Mouse (Mus musculus) small intestine, adult 2 months (tissue): Measurements from ENCODE around the gene Sobp. TPM values are rescaled to one million over a fixed set of nuclear protein-coding genes. Genes with fewer than 3 reads are reported as not detected.

ENCODE experiments used
- H3K27ac ChIP-seq: fragments of 200-500 bp; 2 replicates; pipeline ENCODE4 v1.5.1; 2012; ENCODE audit warnings: low read depth, low read length, control low read depth, inconsistent platforms; ENCODE audit not compliant: insufficient read depth
- H3K27me3 ChIP-seq: fragments of 200-500 bp; 2 replicates; pipeline ENCODE4 v1.6.1; 2012; ENCODE audit warnings: mild to moderate bottlenecking, moderate library complexity, low read length, inconsistent platforms; ENCODE audit not compliant: control insufficient read depth, insufficient read depth
- H3K36me3 ChIP-seq: fragments of 200-500 bp; 2 replicates; pipeline ENCODE4 v1.6.1; 2012; ENCODE audit warnings: mild to moderate bottlenecking, low read length, control low read depth, inconsistent platforms; ENCODE audit not compliant: control insufficient read depth, insufficient read depth
- H3K4me1 ChIP-seq: fragments of 200-500 bp; 2 replicates; pipeline ENCODE4 v1.6.1; 2012; ENCODE audit warnings: low read length, inconsistent platforms, mixed read lengths; ENCODE audit not compliant: control insufficient read depth, insufficient read depth, insufficient read length
- H3K4me3 ChIP-seq: fragments of 200-500 bp; 2 replicates; pipeline ENCODE4 v1.5.1; 2012; ENCODE audit warnings: low read depth, mild to moderate bottlenecking, control low read depth, inconsistent platforms, low read length, moderate library complexity
- CTCF ChIP-seq: fragments of 200-500 bp; IDR thresholded peaks from 2 replicates; pipeline ENCODE4 v1.5.1; 2012; ENCODE audit warnings: low read depth, mild to moderate bottlenecking, control low read depth, inconsistent platforms, low read length, moderate library complexity, mixed read lengths; ENCODE audit not compliant: insufficient replicate concordance, insufficient read length; ENCODE audit errors: extremely low read depth
- POLR2A ChIP-seq: fragments of 200-500 bp; IDR thresholded peaks from 2 replicates; pipeline ENCODE4 v1.6.1; 2012; ENCODE audit warnings: low read depth, mild to moderate bottlenecking, control low read depth, inconsistent platforms, low read length, moderate library complexity
- WGBS: fragments of 180-500 bp; shearing (Covaris S2); methylation state at CpG from one replicate; pipeline ENCODE4 v1.1.7; 2018; 5-methylcytosine and 5-hydroxymethylcytosine counted together
- polyA plus RNA-seq: library from polyadenylated mRNA; depleted of rRNA; stranded (reverse); fragments of >200 nt; gene quantifications from 2 replicates; pipeline ENCODE4 v1.2.3, GENCODE M21; 2012

The Sobp gene
- polyA plus RNA-seq, 1 experiment: 0.79 TPM

DNA sequence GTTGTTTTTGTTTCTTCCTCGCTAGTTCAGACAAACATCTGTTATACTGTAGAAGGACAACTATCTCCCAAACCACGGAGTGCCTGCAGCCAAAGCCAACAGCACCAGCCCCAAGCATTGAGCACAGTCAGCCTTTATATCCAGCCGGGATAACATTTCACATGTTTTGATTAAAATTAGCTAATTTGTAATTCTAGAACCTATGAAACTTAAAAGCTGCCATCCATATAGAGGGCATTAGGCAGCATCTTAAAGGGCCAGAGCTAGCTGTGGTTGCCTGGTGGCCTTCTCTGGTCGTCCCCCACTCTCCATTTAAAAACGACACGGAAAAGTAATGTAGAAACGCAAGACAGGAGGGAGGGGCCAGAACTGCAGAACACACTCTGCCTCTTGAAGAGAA is 2.3 kb downstream of the Sobp start:
- peaks cover 4% of the 10 kb centered on the region for H3K4me1 ChIP-seq
- H3K27ac ChIP-seq: no peak overlapping the region
- TF ChIP-seq POLR2A (no peak), CTCF (no peak)
- no peaks in the 10 kb centered on the region for H3K36me3 ChIP-seq
- H3K27me3 ChIP-seq: peaks cover 49% of the 10 kb centered on the region
- no peak overlapping the region for H3K4me3 ChIP-seq
- 14% methylated on average over 7 of the region's 7 CpGs for WGBS

DNA sequence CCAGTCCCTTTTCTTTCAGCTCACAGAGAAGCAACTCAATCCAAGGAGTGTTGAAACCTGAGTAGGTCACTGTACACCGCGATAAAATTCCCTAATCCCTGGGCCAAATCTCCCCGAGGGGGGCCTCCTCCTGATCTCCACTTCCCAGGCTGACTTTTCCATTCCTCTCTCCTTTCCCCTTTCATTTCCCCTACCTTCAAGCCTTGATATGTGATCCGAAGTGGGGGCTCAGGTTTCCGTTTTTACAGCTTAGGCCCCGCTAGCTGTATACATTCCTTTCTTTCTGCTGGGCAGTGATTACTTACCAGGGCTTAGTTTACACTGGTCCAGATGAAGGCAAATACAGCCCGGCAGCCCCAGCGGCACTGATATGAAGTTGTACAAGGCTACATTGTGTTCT is 3.2 kb downstream of the Sobp start:
- Histone ChIP-seq H3K36me3 (no peaks in the 10 kb centered on the region), H3K4me1 (peaks cover 4% of the 10 kb centered on the region), H3K27me3 (peaks cover 51% of the 10 kb centered on the region), H3K27ac (no peak overlapping the region), H3K4me3 (no peak overlapping the region)
- no peak for TF ChIP-seq CTCF
- TF ChIP-seq POLR2A: no peak
- WGBS: 15% methylated on average over 8 of the region's 8 CpGs

DNA sequence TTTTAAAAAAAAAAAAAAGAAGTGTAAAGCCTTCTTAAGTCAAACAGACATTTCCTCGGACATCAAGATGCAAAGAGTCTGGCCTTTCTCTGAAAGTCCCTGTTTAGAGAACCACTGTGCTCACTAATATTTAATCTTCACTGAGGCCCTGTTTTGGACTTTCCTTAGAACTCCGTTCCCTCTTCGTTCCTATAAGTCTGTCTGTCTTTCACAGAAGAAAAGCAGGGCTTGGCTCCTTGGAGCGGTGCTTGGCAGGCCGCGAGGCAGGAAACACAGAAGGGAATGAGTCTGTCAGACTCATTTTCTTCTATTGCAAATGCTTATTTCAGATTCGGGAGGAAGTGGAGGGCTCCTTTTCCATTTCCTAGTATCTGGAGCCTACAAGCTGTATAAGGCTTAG is 5.5 kb downstream of the Sobp start:
- Histone ChIP-seq H3K4me3 (no peak overlapping the region), H3K27me3 (peaks cover 30% of the 10 kb centered on the region), H3K27ac (no peak overlapping the region), H3K36me3 (no peaks in the 10 kb centered on the region), H3K4me1 (no peaks in the 10 kb centered on the region)
- WGBS: 83% methylated on average over 7 of the region's 7 CpGs
- TF ChIP-seq POLR2A (no peak), CTCF (no peak)

DNA sequence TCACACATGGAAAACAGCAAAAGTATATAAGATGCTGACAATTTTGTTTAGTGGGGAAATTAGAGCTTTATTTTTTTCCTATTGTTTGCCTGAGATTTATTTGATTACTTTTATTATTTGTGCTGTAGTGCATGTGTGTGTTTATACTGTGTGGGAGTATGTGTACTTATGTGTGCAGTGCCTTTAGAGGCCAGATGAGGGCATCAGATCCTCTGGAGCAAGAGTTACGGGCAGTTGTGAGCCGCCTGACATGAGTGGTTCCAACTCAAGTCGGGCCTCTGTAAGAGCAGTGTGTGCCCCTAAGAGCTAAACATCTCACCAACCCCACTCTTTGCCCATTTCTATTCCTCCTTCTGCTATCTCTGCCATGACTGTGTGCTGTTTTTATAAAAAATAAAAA is 7.5 kb downstream of the Sobp start:
- H3K27ac ChIP-seq: no peak overlapping the region
- TF ChIP-seq CTCF (no peak), POLR2A (no peak)

DNA sequence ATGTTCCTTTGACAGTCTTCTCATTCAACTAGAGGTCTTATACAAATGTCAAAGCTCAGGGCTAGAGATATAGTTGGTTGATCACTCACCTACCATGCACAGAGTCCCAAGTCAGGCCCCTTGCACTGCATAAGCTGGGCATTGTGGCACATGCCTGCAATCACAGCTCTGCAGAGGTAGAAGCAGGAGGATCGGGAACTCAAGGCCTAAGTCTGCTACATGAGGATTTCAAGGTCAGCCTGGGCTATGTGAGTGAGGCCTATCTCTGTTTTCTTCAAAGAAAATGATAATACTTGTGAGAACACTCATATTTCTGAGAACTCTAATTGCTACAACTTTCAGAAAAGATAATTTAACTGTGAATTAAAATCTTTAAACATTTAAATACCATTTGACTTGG is 8.2 kb downstream of the Sobp start:
- H3K4me1 ChIP-seq: no peaks in the 10 kb centered on the region
- H3K27ac ChIP-seq: no peak overlapping the region
- no peak overlapping the region for H3K4me3 ChIP-seq
- H3K36me3 ChIP-seq: no peaks in the 10 kb centered on the region
- no peak for TF ChIP-seq POLR2A
- TF ChIP-seq CTCF: no peak
- peaks cover 8% of the 10 kb centered on the region; the same call in 1 of the 2 replicates for H3K27me3 ChIP-seq
- WGBS: 82% methylated on average over 1 of the region's 1 CpGs

More for the DNA sequence above, 7.5 kb downstream of the Sobp start:
- 97% methylated on average over 3 of the region's 3 CpGs for WGBS
- Histone ChIP-seq H3K36me3 (no peaks in the 10 kb centered on the region), H3K27me3 (peaks cover 11% of the 10 kb centered on the region), H3K4me1 (no peaks in the 10 kb centered on the region), H3K4me3 (no peak overlapping the region)

DNA sequence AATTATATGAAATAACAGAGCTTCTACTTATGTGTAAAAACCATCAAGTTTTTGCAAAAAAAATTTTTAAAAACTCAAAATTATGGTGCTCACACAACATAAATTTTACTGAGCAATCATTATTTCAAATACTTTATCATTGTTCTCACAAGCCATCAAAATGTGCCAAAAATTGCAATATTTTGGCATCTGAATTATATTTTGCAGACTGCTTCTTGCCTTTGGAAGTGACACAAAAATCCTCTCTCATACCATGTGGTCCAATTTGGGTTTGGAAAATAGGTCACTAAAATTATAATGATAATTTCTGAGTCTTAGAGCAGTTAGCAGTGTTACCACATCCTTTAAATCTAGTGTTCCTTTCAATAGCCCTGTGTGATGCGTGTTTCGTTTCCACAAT is 9.9 kb downstream of the Sobp start:
- 91% methylated on average over 2 of the region's 2 CpGs for WGBS
- H3K36me3 ChIP-seq: no peaks in the 10 kb centered on the region
- peaks cover 3% of the 10 kb centered on the region; the same call in 1 of the 2 replicates for H3K27me3 ChIP-seq
- TF ChIP-seq POLR2A (no peak), CTCF (no peak)
- H3K4me1 ChIP-seq: no peaks in the 10 kb centered on the region
- no peak overlapping the region for H3K4me3 ChIP-seq
- no peak overlapping the region for H3K27ac ChIP-seq

DNA sequence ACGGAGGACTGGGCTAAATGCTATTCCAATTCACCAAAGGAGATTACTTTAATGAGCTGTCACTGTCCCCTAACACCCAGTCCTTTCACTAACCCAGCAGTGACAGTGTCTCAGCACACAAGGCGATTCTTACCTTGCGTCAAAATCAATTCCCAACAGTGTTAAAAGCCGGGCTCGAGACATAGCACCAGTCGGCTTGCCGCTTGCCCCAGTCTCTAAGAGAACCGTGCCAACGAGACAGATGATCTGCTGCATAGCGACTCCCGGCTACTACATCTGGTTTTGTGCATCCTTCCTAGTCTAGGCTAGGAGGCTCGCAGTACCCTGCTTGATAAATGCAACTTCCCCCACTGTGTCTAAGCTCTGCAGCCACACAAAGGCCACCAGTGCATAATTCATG is 12.0 kb downstream of the Sobp start:
- Histone ChIP-seq H3K27me3 (peaks cover 3% of the 10 kb centered on the region; the same call in 1 of the 2 replicates), H3K4me1 (no peaks in the 10 kb centered on the region), H3K27ac (no peak overlapping the region), H3K36me3 (no peaks in the 10 kb centered on the region), H3K4me3 (no peak overlapping the region)
- TF ChIP-seq POLR2A (no peak), CTCF (no peak)
- 91% methylated on average over 12 of the region's 12 CpGs for WGBS

DNA sequence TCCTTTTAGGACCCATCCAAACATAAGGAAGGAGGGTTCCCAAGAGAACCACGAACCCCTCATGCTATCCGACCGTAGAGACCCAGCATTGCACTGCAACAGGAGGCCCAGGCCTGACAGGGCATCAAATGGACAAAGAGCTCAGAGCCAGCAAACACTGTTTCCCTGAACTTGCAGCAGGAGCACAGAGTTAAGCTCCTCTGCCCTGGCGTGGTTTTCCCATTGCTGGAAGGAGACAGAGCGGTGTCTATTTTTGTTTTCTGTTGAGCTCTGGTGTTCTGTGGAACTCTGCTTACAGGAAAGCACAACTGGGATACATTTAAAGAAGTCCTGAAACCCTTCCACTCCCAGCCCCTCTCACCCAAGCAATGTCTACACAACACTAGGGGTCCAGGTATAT is 15.0 kb downstream of the Sobp start:
- Histone ChIP-seq H3K27me3 (no peaks in the 10 kb centered on the region), H3K27ac (no peak overlapping the region), H3K4me3 (no peak overlapping the region), H3K4me1 (no peaks in the 10 kb centered on the region), H3K36me3 (no peaks in the 10 kb centered on the region)
- TF ChIP-seq POLR2A: no peak
- WGBS: 83% methylated on average over 5 of the region's 5 CpGs
